Mouse (Mus musculus) G1E (cell line): ENCODE data around the gene Ptpn11.
"Not testable (repeated sequence)": the region's sequence is repeated elsewhere in the genome, so short reads cannot be mapped to it uniquely, and the experiment has no call there.

Source experiments
- CTCF ChIP-seq: IDR thresholded peaks from 2 replicates; pipeline ENCODE4 v1.5.1; 2012; ENCODE audit warnings: low read depth, low read length, inconsistent platforms, mixed read lengths
- TAL1 ChIP-seq: conservative IDR thresholded peaks from 2 replicates; pipeline ENCODE4 v1.6.1; 2012; ENCODE audit warnings: low read depth, low read length, inconsistent platforms, mixed read lengths

GRCm38 (mm10) chr5:121224020-121224419 lies 32.8 kb upstream of the Ptpn11 start:
- not testable (repeated sequence) for TF ChIP-seq CTCF, TAL1
